Mouse (Mus musculus) megakaryocyte, adult 5-6 weeks (primary cell): ENCODE data around the gene Mocs2. TPM values are rescaled to one million over a fixed set of nuclear protein-coding genes. Genes with fewer than 3 reads are reported as not detected.

Experiments used
- ATAC-seq: 2 replicates; pipeline ENCODE4 v1.8.0; 2016; ENCODE audit warnings: mild to moderate bottlenecking, inconsistent platforms; ENCODE audit not compliant: poor library complexity, severe bottlenecking
- total RNA-seq, 2 experiments: library from RNA; stranded (forward) in 1 of 2; stranded (reverse) in 1 of 2; fragments of 153-499, 151-499 nt in 1 of 2; fragments of 221-1000, 200-1000 nt in 1 of 2; gene quantifications; 2 replicates each; pipeline versions ENCODE4 v1.2.3 to v1.2.4; 2015 to 2017

Mocs2 gene
- total RNA-seq (2015) (33.2 and 37.4 TPM in 2 replicates), total RNA-seq (2017) (33.5 and 43.9 TPM in 2 replicates)

DNA sequence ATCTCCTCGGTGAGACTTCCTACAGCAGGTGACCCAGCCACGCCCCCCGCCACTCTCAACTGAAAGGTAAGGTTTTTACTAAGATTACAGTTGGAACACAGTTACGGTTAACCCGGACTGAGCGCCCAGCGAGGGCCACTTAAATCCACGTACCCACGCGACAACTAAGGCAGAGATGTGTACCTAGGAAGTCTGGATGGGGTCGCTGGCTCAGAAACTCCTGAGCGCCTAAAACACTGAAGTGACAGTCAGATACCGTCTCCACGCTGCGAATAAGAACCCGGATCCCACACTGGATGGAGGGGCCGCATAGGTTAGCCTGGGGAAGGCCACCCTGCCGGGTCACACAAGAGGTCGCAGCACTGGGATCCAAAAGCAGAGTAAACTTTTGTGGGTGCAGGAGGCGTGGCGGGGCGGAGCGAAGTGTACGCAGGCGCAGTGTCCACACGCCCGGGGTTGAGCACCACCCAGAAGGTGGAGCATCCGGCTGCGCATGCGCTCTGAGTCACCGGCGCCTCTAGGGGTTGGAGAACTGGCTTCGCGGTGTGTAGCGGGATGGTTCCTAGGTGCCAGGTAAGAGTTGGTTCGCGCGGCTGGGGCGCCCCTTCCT is at the start of gene Mocs2:
TSS of gene Mocs2 (plus strand) at position 486 of the 610 bp plus-strand sequence.
- ATAC-seq, result peak; percentile 85

DNA sequence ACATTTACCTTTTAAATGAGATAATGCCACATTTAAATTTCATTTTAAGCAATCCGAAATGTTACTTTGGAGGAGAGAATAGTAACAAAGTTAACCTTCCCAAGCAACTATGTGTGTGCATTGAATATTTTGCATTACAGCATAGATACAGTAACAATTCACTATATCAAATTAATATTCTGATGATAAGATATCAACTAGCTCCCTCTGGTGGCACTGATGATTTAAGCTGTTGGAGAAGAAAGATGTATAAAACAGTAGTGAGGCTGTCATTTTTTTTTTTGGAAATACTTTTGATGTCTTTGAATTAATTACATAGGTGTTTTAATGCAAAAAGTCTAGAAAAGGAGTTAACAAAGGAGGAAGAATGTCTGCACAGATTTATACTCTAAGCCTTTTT is 26.5 kb upstream of the Mocs2 start:
- ATAC-seq, result no peak

DNA sequence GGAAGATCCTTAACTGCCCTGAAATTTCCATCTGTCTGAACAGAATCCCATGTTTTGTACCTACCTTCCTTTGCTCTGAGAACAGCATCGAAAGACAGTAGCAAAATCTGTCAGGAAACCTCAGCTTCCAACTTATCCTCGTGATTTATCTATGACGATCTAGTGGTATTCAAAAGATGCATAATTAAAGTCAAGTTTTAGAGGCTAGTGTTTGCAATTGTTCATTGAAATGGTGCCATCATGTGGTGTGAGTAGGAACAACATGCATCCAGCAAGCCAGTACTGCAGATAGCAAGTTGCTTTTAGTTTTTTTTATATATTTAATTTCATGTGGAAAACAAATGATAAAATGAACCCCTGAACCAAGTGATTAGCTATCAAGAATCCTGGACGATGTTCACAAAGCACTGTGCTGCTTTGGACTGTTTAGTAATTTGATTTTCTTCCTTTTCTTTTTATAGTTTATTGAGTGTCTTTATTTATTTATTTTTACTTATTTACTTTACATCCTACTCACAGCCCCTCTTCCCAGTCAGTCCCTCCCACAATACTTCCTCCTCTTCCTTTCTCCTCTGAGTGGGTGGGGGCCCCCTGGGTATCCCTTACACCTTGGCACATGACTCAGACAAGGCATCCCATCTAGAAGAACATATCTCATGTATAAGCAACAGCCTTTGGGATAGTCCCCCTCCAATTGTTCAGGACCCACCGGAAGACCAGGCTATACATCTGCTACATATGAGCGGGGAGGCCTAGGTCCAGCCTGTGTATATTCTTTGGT is 24.6 kb upstream of the Mocs2 start:
- peak; percentile 67 for ATAC-seq

DNA sequence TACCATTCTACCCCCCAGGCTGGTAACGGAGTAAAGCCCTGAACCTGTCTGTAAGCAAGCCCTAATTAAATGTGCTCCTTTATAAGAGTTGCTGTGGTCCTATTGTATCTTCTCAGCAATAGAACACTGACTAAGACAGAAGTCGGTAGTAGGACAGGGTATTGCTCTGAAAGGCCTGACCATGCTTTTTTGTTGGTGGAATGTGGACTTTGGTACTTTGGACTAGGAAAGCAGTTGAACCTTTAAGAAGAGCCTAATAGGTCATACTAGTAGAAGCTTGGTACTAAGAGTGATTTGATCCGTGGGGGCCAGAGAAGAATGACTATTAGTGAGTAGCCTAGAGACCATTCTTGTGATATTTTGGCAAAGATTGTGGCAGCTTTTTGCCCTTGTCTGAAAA is 16.2 kb upstream of the Mocs2 start:
- ATAC-seq, result no peak

DNA sequence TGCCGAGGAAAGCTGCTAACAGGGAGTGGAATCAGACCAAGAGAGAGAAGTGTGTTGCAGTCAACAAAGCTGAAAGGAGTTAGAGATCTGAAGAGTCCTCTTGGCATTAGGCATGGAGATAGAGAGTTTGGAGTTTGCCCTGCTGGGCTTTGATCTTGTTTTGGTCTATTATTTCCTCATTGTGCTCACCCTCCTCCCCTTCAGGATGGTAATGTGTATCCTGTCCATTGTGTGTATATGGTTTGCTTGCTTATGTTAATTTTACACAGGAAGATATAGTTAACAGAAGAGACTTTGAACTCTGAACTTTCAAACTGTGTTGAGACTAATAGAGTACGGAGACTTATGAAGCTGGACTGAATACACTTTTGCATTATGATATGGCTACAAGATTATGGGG is 15.1 kb upstream of the Mocs2 start:
- no peak for ATAC-seq

DNA sequence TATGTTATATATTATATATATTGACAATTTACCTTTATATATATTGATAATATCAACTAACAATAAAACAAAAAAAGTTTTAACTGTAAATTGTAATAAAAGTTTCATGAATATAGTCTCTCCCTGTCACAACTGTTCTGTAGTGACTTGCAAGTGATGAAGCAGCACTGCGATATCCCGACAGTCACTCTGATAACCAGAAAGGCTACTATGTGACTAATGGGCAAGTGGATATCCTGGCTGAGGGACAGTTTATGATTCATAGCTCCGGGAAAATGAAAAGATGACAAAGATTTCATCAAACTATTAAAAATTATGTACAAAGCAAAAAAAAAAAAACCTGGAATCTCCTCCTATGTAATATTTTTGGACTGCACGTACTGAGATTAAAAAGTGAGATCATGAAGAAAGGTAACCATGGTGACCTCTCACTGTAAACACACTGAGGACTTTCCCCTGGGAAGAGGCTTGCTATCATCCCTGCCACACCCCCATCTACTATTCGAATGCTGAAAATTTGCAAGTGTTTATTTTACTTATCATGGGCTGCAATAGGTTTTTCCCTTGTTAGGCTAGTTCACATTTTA is 8.3 kb upstream of the Mocs2 start:
- no peak for ATAC-seq

DNA sequence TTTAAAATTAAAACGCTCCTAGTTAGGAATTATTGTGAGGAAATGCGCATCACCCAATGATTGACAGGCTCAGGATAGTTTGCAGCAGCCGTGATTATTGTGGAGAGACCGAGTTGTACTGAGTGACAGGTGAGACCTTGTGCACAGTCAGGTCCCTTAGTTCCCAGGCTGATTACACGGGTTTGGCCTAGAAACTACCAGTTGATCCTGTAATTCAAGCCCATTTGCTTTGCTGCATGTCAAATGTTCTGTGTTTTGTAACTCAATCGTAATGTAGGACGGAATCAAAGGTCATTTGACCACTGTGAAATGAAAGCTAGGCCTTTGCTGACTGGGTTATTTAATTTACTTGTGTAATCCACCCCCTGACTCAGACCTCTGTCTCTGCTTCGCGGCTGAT is 477 bp downstream of the Mocs2 start:
- peak; percentile 41 for ATAC-seq

DNA sequence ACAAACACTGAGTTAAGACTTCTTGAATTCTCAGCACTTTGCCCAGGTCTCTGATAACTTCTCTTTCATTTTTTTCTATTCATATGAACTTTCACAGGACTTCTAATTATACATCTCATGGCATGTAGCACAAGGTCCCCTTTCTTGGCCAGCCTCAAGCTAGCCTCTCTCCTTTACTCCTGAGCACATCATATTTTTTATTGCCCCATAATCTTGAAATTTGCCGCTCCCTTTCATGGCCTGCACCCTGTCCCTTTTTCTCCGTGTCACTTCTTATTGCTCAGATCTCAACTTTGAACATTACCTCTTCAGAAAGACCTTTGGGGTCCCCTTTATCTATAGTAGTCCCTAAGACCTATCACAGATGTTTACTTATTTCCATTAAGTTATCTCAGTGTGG is 4.8 kb downstream of the Mocs2 start:
- ATAC-seq, result no peak

DNA sequence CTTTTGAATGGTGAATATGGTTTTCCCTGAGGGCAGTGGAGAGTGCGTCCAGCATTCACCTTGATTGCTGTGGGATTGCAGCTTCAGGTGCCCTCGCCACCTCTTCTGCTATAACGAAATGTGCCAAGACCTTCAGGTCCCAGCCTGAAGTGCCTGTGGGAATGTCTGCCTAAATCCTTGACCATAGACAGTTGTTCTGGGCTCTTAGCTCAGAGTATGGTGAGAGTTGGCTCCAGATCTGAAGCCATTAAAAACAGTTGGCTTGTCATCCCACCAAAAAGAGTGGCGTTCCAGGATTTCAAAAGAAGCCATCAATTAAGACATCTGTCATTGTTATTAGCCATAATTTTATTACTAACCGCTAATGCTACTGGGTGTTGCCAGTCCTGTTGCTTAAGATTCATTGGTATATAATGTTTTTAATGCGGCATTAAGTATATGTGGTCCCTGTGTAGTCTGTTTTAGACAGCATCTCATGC is 7.4 kb downstream of the Mocs2 start:
- no peak for ATAC-seq

DNA sequence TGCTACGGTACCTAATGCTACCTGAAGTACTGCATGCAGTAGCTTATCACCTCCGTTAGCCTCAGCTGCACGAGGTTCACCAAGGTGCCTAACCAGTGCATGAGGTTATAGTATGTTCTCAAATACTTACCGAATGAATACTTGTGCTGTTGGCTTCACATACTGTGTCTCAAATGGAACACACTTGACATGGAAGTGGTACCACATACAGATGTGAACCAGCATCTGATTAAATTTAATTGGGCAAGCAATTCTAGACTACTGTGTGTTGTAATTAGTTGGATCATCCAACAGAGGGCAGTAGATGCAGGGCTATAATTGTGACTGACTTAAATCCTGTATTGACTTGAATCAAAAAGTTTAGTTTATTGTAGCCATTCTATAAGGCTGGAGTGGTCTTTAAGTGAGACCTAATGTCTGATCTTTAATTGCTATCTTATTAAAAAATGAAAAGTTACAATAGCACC is 13.4 kb downstream of the Mocs2 start:
- peak; percentile 47 for ATAC-seq

DNA sequence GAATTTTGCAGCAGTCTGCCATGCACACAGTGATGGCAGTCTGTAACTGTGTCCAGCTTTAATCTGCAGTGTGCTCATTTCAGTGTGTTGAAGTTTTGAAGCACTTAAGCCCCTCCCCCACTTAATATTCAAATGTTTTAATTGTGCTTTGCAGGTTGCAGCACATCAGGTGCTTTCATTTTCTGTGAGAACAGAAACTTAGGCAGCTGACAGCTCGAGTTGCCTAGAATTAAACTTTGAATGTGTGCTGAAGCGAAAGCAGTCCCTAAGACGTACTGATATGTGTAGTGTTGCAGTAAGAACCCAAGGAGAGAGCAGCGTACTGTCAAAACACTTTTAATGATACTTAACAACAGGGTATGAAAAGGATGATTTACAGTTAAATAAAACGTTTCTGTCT is 14.7 kb downstream of the Mocs2 start:
- no peak for ATAC-seq

DNA sequence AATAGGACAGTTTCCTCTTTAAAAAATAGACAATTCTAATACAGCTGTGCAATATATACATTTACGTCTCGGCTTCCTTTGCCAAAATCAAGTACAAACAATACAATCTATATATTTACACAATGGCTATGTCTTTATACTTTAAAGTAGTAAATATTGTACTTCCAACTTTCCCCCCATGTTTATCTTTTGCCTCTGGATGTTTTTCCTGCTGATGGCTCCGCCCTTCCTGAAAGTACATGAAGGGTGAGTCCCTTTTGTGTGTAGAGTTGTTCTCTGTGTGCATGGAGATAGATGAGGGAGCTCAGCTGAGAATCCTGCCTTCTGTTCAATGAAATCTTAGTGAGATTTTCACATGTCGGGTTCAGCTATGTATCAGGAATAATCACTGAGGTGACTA is 15.3 kb downstream of the Mocs2 start:
- no peak for ATAC-seq

DNA sequence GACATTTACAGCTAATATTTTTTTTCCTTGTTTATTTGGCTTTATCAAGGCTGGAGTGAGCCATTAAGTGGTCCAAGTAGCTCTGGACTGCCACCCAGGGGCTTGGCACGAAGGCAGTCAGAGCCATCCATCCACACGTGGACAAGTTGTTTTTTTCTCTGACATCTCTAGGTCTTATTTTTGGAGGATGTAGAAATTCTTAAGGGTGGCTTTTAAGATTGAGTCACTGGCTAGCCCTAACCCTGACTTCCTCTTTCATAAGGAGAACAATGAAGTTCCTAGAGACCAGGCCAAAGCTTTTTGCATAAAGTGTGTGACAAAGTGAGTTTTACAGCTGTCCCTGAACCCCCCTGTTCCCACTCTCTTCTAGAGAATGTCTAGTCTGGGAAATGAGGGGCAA is 16.5 kb downstream of the Mocs2 start:
- ATAC-seq, result peak; percentile 79

DNA sequence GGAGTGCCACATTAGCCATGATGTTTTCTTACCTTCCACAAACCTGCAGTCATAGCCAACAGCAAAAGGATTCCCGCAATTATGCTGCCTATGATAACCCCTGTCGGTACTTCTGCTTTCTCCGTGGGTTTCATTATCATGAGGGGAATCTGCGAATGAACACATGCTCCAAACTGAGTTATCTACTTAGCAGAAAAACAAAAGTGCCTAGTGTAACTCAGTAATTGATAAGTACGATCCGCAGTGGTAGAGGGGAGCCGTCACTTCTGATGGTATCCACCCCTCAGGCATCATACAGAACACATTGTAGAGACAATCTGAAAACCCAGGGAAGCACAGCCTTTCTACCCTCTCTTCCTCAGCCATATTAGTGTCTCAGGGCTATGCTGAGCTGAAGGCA is 19.0 kb downstream of the Mocs2 start:
- peak; percentile 50 for ATAC-seq

DNA sequence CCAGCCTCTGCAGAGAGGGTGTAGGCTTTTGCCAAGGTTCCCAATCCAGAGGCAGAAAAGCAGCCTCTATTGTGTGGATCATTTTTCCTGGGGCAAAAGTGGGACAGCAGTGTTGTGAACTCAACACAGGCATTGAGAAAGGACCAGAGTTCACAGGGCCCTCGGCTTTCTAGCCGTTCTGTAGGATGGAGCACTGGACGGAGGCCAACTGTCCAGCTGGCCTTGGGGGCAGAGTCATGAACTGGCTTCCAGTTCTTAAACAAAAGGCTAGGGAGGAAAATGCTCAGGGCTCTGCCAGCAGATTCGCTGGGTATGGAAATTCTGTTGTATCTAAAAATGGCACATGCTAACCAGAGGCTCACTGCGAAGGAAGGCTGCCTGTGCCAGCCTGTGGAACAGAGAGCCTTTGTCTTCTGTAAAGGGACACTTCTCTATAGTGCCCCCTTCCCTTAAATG is 20.5 kb downstream of the Mocs2 start:
- ATAC-seq, result no peak

DNA sequence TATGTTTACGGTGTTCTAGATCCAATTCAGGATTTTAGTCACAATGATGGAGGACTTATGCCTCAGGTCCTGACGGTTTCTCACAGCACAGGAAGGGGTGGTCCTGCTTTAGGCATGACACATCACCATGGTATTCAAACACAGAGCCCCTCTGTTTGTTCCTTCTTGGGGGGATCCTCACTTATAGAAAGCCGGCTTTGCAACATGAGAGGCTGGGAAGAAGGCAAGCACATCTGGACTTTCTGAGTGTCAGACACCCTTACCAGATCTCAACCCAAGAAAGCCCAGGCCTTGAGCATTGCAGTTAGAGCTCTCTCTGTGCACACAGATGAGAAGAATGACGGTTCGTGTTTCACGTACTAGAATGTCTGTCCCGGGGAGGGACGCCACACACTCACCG is 21.1 kb downstream of the Mocs2 start:
- no peak for ATAC-seq

DNA sequence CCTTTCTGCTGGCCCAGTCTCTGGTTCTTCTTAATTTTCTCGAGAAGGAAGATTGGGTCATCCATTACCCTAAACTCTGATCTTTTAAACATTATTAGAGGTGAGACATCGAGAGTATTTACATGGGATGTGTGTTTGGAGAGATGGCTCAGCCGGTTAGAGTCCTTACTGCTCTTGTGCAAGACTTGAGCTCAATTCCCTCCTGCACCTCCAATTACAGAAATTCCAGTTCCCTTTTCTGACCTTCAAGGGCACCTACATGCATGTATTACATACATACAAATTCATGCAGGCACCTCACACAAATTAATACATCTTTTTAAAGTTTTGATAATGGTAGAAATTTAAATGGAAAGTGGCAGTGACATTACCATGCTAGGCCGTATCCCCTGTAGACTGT is 22.5 kb downstream of the Mocs2 start:
- ATAC-seq, result peak; percentile 48

DNA sequence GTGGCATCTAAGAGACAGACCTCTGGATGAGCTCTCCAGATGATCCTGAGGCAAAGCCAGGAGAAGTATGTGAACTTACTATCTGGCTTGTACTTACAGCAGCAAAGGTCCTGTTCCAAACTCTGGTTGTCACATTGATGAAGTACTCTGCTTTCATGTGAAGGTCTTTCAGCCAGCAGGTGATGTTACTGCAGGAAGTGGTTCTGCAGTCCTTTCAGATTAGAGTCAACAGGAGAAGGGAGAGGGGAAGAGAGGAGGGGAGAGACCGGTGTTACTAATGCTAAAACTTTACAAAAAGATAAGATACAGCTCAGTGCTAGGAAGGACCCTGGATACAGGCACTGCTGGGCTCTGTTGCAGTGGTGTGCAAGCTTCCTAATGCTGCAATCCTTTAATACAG is 25.3 kb downstream of the Mocs2 start:
- no peak for ATAC-seq

DNA sequence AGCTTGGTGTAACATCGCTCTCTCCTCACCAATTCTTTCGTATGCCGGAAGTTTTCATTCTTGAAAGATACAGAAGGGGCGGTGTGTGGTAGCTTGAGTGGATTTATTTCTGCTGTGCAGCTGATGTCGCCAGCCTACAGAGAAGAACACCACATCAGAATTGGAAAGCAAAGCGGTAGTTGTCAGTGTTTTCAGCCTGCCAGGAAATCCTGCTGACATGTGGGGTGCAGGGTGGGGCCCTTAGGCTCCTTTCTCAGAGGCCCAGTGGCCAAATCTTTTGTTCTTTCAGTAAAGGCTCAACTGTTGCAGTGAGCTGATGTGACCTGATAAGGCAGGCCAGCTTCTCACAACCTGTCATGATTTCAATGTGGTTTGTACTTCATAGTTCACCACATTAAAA is 27.8 kb downstream of the Mocs2 start:
- ATAC-seq, result peak; percentile 78

DNA sequence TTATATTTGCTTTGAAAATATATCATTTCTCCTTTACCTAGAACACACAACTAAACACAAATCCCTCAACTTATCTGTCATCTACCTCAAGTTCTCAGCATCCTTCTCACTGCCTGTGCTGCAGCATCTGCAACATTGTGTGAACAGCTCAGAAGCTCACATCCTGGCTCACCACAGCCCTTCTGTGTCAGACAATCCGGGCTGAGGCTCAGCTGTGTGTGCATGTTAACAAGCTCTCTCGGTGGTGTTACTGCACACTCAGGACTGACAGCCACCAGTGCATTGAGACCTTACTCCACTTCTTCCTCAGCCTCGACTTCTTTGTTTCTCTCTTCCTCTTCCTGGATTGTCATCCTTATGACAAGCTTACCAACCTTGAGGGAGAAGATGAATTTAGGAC is 30.9 kb downstream of the Mocs2 start:
- no peak for ATAC-seq

DNA sequence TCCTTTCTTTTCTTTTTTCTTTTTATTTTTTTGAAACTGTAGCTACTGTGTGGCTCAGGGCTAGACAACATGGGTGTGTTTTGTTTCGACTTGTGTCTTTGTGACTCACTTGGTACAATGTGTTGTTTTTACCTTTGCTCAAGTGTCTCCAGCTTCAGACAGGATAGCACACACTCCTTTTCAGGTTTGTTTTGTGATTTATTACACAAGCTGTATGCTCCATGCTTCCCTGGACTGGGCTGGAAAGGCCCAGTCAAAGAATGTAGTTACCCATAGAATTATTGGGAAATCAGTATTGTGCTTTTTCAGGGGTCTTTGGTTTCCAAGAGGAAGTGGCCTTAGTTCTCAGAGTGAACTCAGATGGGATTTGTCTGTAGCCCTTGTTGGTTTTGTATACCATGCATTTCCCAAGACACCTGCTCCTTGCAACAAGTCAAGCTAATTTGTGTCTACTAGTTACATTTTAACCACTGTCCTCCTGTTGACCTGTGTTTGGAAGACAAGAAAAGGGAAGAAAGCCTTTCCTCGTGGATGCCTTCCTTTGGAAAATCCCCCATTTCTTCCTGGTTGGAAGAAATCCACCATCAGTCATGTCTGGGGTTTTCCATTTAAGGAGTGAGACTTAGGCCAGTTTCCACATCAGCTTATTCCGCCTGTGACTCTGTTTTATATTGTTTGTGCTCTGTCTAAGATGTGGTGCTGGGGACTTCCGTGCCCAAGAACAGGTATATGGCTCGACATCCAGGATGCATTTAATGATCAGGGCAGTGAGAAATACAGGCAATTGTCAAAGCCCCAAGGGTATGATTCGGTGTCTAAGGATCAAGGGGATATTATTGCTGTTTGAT is 34.5 kb downstream of the Mocs2 start:
- no peak for ATAC-seq
